In genomic region chr13:23572218-23573033, GRCm38 (mm10) we compare ENCODE assay signal across 8 mouse cellular contexts. TPM values are rescaled to one million over a fixed set of nuclear protein-coding genes. Genes with fewer than 3 reads are reported as not detected.
DNase-seq lines count a peak whose midpoint lies in the region; ATAC-seq and TF ChIP-seq lines count a peak whose summit lies in the region.

No protein-coding gene starts in this region.

- no peak for DNase-seq in kidney, adult 2 months
- DNase-seq in ZHBTc4 (ENCODE audit: low read depth, low spot score) = peak; percentile 56
- DNase-seq in hindbrain, embryonic 10.5 days (ENCODE audit: low spot score) = no peak
- DNase-seq in ovary, postnatal 14 days (ENCODE audit: low spot score) = no peak
- no peak for DNase-seq in gastrocnemius, postnatal 25 days
- no peak for DNase-seq in kidney, postnatal 25 days

- H3K27me3 ChIP-seq in kidney, embryonic 15.5 days = no peaks in the 10 kb centered on the region
- peaks cover 2% of the 10 kb centered on the region; the same call in 1 of the 2 replicates for H3K27me3 ChIP-seq in kidney, adult 2 months (replicated peaks; ENCODE audit: control insufficient read depth, insufficient read depth, low read length)
- H3K27me3 ChIP-seq in hindbrain, embryonic 10.5 days (ENCODE audit: insufficient read depth, poor library complexity, severe bottlenecking) = no peaks in the 10 kb centered on the region
- no peaks in the 10 kb centered on the region for H3K27me3 ChIP-seq in midbrain, embryonic 13.5 days

- H3K4me1 ChIP-seq in kidney, embryonic 15.5 days = peaks cover 26% of the 10 kb centered on the region
- no peaks in the 10 kb centered on the region; the same call in 1 of the 2 replicates for H3K4me1 ChIP-seq in kidney, adult 2 months (ENCODE audit: control insufficient read depth, insufficient read depth, low read length)
- H3K4me1 ChIP-seq in hindbrain, embryonic 10.5 days (replicated peaks) = peaks cover 38% of the 10 kb centered on the region
- peaks cover 45% of the 10 kb centered on the region for H3K4me1 ChIP-seq in midbrain, embryonic 13.5 days (replicated peaks)

- H3K36me3 ChIP-seq in kidney, embryonic 15.5 days = no peaks in the 10 kb centered on the region
- H3K36me3 ChIP-seq in kidney, adult 2 months (ENCODE audit: control insufficient read depth, insufficient read depth, low read length) = no peaks in the 10 kb centered on the region
- no peaks in the 10 kb centered on the region for H3K36me3 ChIP-seq in hindbrain, embryonic 10.5 days
- H3K36me3 ChIP-seq in midbrain, embryonic 13.5 days = no peaks in the 10 kb centered on the region

- no peak for TF ChIP-seq CTCF in kidney, adult 2 months (conservative IDR thresholded peaks at IDR 0.05; ENCODE audit: insufficient read depth, insufficient read length, low read depth, low read length)

- TF ChIP-seq POLR2A in kidney, adult 2 months (IDR thresholded peaks at IDR 0.05; ENCODE audit: low read depth, low read length) = no peak

- no peaks in the 10 kb centered on the region for H3K9me3 ChIP-seq in kidney, embryonic 15.5 days (replicated peaks)
- H3K9me3 ChIP-seq in hindbrain, embryonic 10.5 days = no peaks in the 10 kb centered on the region
- H3K9me3 ChIP-seq in midbrain, embryonic 13.5 days = no peaks in the 10 kb centered on the region

- 21% methylated on average over 2 of the region's 2 CpGs for WGBS in kidney, embryonic 15.5 days
- WGBS in kidney, adult 2 months = 55% methylated on average over 2 of the region's 2 CpGs
- 45% methylated on average over 2 of the region's 2 CpGs for WGBS in hindbrain, embryonic 10.5 days
- 45% methylated on average over 2 of the region's 2 CpGs for WGBS in midbrain, embryonic 13.5 days

- H3K27ac ChIP-seq in kidney, embryonic 15.5 days = peak overlapping the region; percentile 98
- no peak overlapping the region for H3K27ac ChIP-seq in kidney, adult 2 months (ENCODE audit: insufficient read depth, low read depth, low read length)
- H3K27ac ChIP-seq in hindbrain, embryonic 10.5 days = peak overlapping the region; percentile 91
- H3K27ac ChIP-seq in midbrain, embryonic 13.5 days = peak overlapping the region; percentile 96

- peak overlapping the region; percentile 63 for H3K9ac ChIP-seq in kidney, embryonic 15.5 days
- peak overlapping the region; percentile 76; the same call in 1 of the 2 replicates for H3K9ac ChIP-seq in midbrain, embryonic 13.5 days (replicated peaks)

- ATAC-seq in kidney, embryonic 15.5 days (replicated peaks; ENCODE audit: low FRiP score) = no peak
- no peak for ATAC-seq in midbrain, embryonic 13.5 days

- H3K4me3 ChIP-seq in kidney, embryonic 15.5 days (replicated peaks) = peak overlapping the region; percentile 53
- H3K4me3 ChIP-seq in kidney, adult 2 months (ENCODE audit: insufficient read depth, low read depth, low read length) = no peak overlapping the region
- H3K4me3 ChIP-seq in hindbrain, embryonic 10.5 days = peak overlapping the region; percentile 56
- H3K4me3 ChIP-seq in midbrain, embryonic 13.5 days (replicated peaks) = peak overlapping the region; percentile 51

- H3K4me2 ChIP-seq in kidney, embryonic 15.5 days = peak overlapping the region; percentile 68
- peak overlapping the region; percentile 75 for H3K4me2 ChIP-seq in midbrain, embryonic 13.5 days (replicated peaks)

RNA-seq across cellular contexts. Expression of gene Hist1h2bg, which starts 1.2 kb away (rescaled TPM):
- 10.6 and 10.9 TPM in 2 replicates for polyA plus RNA-seq in kidney, embryonic 15.5 days (2015; fragmentation: Nextera tagmentation; extraction: Ambion mirVana)
- polyA plus RNA-seq in kidney, adult 2 months (2012; rRNA removed) = 3.1 and 4.6 TPM in 2 replicates
- 7.0 and 7.3 TPM in 2 replicates for polyA plus RNA-seq in hindbrain, embryonic 10.5 days (2016; fragmentation: Nextera tagmentation; extraction: Ambion mirVana)
- polyA plus RNA-seq in midbrain, embryonic 13.5 days (2015; fragmentation: Nextera tagmentation; extraction: Ambion mirVana) = 4.1 and 7.5 TPM in 2 replicates
- 10 to 100 TPM; 24.4 to 24.5 TPM for total RNA-seq in gastrocnemius, postnatal 25 days (2021)

RNA-seq across cellular contexts. Expression of gene Hist1h2ae, which starts 1.4 kb away (rescaled TPM):
- polyA plus RNA-seq in kidney, embryonic 15.5 days (2015; fragmentation: Nextera tagmentation; extraction: Ambion mirVana) = 84.7 and 118 TPM in 2 replicates
- polyA plus RNA-seq in kidney, adult 2 months (2012; rRNA removed) = 0.22 and 0.58 TPM in 2 replicates
- 102 and 103 TPM in 2 replicates for polyA plus RNA-seq in hindbrain, embryonic 10.5 days (2016; fragmentation: Nextera tagmentation; extraction: Ambion mirVana)
- polyA plus RNA-seq in midbrain, embryonic 13.5 days (2015; fragmentation: Nextera tagmentation; extraction: Ambion mirVana) = 51.6 and 53.6 TPM in 2 replicates
- total RNA-seq in gastrocnemius, postnatal 25 days (2021) = 1 to 10 TPM in 1 of 2 experiments, under 1 TPM in 1; 0.54 to 2.5 TPM

RNA-seq across cellular contexts. Expression of gene Hist1h2bf, which starts 1.6 kb away (rescaled TPM):
- polyA plus RNA-seq in kidney, embryonic 15.5 days (2015; fragmentation: Nextera tagmentation; extraction: Ambion mirVana) = 6.0 and 6.9 TPM in 2 replicates
- polyA plus RNA-seq in kidney, adult 2 months (2012; rRNA removed) = 0.30 and 0.99 TPM in 2 replicates
- polyA plus RNA-seq in hindbrain, embryonic 10.5 days (2016; fragmentation: Nextera tagmentation; extraction: Ambion mirVana) = 4.7 and 5.1 TPM in 2 replicates
- polyA plus RNA-seq in midbrain, embryonic 13.5 days (2015; fragmentation: Nextera tagmentation; extraction: Ambion mirVana) = 3.3 and 4.5 TPM in 2 replicates
- 10 to 100 TPM; 10.4 TPM for total RNA-seq in gastrocnemius, postnatal 25 days (2021)

RNA-seq across cellular contexts. Expression of gene Hist1h2ad, which starts 1.8 kb away (rescaled TPM):
- polyA plus RNA-seq in kidney, embryonic 15.5 days (2015; fragmentation: Nextera tagmentation; extraction: Ambion mirVana) = 3.6 TPM in 2 replicates
- not detected in 2 replicates for polyA plus RNA-seq in kidney, adult 2 months (2012; rRNA removed)
- polyA plus RNA-seq in hindbrain, embryonic 10.5 days (2016; fragmentation: Nextera tagmentation; extraction: Ambion mirVana) = 1.8 and 2.2 TPM in 2 replicates
- polyA plus RNA-seq in midbrain, embryonic 13.5 days (2015; fragmentation: Nextera tagmentation; extraction: Ambion mirVana) = 0.93 and 1.7 TPM in 2 replicates
- 1 to 10 TPM; 1.5 to 5.5 TPM for total RNA-seq in gastrocnemius, postnatal 25 days (2021)

RNA-seq across cellular contexts. Expression of gene Hist1h3d, which starts 3.1 kb away (rescaled TPM):
- 6.5 and 7.5 TPM in 2 replicates for polyA plus RNA-seq in kidney, embryonic 15.5 days (2015; fragmentation: Nextera tagmentation; extraction: Ambion mirVana)
- 0.68 and 0.88 TPM in 2 replicates for polyA plus RNA-seq in kidney, adult 2 months (2012; rRNA removed)
- polyA plus RNA-seq in hindbrain, embryonic 10.5 days (2016; fragmentation: Nextera tagmentation; extraction: Ambion mirVana) = 4.8 and 10.9 TPM in 2 replicates
- polyA plus RNA-seq in midbrain, embryonic 13.5 days (2015; fragmentation: Nextera tagmentation; extraction: Ambion mirVana) = 2.1 and 3.1 TPM in 2 replicates
- total RNA-seq in gastrocnemius, postnatal 25 days (2021) = 1 to 10 TPM; 3.4 to 3.8 TPM

Comparison
In these comparisons a context has a peak if more than half of its experiments do, and no peak if none do; other contexts are left out.
1. RNA of gene Hist1h2ae, which starts 1.4 kb away (polyA plus RNA-seq): 102 to 103 TPM in hindbrain, embryonic 10.5 days, 84.7 to 118 TPM in kidney, embryonic 15.5 days and 51.6 to 53.6 TPM in midbrain, embryonic 13.5 days; 0.22 to 0.58 TPM in kidney, adult 2 months; every median in the first group is over 10 times any median in the second.